Mouse (Mus musculus) c-Kit-positive CD71-positive TER-119-positive erythroid progenitor cells, embryonic 14.5 days (primary cell): ENCODE results near the gene Gpx6.

Experiments
- DNase-seq: peaks from one replicate; pipeline ENCODE4 v3.0.0-alpha.2; 2013; ENCODE audit warnings: low spot score

The Gpx6 gene

DNA sequence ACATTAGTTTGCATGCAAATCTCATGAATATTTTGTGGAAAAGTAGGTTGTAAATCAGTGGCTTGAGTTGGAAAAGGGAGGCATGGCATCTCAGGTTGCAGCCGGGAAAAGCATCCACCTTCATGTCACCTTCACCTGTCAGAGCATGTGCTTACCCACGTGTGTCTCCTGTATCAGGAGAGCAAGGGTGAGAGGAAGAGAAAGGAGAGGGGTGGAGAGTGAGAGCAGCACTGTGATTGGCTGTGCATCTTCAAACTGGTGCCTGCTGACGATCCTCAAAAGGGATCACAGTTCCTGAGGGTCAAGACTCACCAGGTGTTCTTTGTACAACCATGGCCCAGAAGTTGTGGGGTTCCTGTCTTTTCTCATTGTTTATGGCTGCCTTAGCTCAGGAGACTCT is at the start of gene Gpx6:
TSS of gene Gpx6 (plus strand) at position 200 of the 400 bp plus-strand sequence.
- DNase-seq, result no peak

DNA sequence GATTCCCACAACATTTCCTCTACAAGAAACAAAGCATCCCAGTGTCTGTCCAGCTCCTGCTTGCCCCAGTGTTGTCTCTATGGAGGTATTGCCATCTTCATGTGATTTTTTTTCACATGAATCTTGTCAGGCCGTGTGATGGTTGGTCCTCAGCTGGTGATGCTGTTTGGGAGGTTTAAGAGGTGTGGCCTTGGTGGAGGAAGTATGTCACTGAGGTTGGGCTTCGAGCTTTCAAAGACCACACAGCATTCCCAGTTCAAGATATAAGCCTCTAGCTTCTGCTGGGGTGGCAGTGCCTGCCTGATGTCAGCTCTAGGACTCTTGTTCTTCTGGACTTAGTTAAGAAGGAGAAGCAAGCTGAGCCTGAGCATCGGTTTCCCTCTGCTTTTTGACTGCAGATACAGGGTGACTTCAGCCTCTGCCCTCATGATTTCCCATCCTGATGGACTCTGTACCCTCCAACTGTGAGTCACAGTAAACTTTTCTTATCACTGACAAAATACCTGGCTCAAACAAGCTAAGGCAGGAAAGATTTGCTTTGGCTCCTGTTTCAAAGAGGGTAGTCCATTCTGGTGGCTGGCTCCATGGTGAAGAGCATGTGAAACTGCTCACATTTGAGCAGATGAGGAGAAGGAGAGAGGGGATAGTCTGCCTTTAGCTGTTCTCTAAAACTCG is 49.0 kb upstream of the Gpx6 start:
- no peak for DNase-seq

DNA sequence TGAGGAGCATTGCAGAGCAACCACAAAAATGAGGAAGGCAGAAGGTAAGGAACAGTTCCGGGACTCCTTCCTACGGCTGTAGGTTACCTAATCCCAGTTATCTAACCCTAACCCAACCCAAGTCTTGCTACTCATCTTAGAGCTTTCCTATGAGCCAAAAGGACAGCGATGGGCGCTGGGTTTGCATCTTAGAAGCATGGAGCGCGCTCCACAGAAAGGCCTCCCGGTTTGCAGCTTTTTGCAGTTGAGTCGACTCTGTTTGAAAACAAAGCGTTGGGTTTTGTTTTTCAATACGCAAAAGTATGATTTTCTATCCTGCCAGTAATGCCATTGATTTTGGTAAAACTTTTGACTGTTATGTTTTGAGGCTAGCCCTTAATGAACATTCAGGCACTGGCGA is 48.0 kb upstream of the Gpx6 start:
- DNase-seq, result no peak

DNA sequence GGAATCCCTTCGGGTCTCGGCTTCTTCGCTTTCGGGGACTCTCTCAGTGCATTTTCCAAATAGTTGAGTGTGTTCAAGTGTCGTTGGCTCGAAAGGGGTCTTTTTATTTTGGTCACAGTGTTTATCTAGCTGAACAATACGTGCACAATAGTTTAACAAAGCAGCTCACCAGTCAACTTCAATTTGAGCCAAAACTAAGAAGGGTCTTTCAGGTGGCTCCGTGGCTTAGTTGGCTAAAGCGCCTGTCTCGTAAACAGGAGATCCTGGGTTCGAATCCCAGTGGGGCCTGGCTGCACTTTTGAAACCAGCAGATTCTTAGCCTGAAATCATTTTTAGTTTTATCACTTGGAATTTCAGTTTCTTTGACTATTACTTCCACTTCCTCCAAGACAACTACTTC is 47.6 kb upstream of the Gpx6 start:
- DNase-seq, result peak; percentile 78

DNA sequence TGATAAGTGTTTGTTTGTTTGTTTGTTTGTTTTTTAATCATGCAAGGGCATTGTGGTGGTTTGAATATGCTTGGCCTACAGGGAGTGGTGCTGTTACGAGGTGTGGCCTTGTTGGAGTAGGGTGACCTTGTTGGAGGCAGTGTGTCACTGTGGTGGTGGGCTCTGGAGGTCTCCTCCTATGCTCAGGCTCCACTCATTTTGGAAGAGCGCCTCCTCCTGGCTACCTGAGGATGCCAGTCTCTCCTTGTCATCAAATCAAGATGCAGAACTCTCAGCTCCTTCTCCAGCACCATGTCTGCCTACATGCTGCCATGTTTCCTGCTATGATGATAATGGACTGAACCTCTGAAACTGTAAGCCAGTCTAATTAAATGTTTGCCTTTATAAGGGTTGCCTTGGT is 46.2 kb upstream of the Gpx6 start:
- no peak for DNase-seq

DNA sequence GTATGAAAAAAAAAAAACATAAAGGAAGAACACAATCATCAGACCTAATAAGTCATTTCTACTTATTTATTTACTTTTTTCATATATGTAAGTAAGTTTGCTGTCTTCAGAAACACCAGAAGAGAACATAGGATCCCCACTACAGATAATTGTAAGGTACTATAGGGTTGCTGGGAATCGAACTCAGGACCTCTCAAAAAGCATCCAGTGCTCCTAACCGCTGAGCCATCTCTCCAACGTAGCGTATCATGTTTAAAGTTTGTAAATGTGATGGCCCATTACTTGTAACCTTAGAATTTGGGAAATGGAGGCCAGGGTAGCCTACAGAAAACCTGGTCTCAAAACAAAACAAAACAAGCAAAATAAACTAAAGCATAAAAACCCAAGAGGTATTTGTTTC is 44.4 kb upstream of the Gpx6 start:
- DNase-seq, result no peak

DNA sequence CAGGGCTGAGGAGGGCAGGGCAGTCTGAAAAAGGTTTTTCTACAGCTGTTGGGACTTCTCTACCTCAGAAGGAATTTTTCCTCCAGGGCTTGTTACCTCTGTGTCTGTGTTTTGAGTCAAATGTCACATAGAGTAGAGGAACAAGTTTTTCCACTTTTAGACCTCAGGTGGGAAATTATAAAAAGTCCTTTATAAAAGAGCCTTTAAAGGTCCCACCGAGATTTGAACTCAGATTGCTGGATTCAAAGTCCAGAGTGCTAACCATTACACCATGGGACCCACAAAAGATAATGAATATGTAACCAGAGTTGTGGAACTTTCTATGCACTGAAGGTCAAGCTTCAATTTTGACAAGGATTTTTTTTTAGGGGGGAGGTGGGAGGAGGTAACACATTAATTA is 43.7 kb upstream of the Gpx6 start:
- DNase-seq, result no peak

DNA sequence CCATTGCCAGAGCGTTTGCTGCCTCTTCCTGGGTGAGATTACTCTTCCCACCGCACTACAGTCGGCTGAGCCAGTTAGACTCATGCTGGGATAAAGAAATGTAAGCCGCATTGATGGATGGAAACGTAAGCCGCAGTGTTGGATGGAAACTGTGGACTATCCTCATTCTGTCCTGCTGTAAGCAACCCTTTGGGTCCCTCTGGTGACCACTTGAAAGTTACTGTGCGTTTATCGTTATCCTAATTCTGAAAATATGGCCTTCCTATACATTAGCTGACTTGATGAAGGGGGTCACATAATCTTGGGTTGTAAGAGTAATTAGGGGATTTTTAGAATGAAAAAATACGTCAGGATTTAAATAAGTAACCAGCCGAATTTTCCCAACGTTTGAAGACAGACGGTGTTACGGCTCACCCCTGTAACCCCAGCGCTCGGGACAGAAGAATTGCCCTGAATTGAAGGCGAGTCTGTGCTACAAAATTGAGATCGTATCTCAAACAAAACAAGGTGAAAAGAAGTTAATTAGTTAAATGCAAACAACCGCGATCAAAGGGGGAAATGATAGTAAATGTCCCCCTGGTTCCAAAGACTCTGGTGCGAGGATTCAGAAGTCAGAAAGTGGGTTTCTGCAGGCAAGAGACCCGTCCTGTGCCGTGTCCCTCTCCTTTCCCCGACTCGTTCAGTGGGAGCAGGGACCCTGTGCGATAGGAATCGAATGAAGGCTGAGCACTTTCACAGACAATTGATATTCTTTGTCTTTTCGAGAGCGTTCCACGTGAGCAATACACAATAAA is 36.7 kb upstream of the Gpx6 start:
- no peak for DNase-seq

DNA sequence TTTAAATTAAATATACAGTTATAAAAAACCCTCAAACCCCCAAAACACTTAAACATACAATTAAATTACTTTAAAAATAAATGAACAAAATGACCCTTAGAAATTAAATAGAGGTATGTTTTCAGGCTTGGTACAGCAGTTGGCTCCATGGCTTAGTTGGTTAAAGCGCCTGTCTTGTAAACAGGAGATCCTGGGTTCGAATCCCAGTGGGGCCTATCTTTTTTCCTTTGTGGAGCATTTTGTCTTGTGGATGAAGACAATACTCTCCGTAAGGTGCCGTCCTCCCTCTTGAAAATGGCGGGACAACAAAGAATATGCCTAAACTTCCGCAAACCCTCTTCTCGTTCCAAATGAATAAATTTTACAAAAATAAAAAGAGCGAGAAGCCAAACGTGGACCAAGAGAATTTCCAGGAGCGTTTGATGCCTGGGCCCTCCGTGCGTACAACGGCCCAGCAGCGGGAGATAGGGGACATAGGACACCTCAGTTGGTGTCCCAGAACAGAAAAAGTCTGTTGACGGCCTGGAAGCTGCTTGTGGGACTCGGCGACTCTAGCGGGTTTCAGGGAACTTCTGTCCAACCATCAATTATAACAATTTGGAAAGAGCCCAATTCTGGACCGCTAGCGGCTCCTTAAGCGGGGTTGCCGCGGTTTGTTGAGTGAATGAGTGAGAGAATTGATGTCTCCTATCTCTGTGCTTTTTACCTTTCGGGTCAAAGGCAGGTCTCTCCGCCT is 35.9 kb upstream of the Gpx6 start:
- DNase-seq, result peak; percentile 87

DNA sequence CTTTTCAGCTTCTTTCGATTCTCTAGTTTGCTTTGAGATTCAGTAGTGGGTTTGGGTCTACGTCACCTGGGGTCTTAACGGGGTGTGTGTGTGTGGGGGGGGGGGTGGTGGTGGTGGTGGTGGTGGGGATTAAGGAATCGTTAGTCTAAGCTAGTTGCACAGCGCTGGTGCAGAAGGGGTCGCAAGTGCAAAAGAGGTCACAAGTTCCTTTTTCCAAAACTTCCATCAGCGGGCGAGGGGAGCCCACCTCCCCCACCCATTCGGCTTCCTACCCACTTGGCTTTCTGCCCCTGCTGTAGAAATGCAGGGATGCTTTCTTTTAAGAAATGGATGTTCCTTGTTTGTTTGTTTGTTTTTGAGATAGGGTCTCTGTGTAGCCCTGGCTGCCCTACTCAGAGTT is 35.4 kb upstream of the Gpx6 start:
- DNase-seq, result no peak

DNA sequence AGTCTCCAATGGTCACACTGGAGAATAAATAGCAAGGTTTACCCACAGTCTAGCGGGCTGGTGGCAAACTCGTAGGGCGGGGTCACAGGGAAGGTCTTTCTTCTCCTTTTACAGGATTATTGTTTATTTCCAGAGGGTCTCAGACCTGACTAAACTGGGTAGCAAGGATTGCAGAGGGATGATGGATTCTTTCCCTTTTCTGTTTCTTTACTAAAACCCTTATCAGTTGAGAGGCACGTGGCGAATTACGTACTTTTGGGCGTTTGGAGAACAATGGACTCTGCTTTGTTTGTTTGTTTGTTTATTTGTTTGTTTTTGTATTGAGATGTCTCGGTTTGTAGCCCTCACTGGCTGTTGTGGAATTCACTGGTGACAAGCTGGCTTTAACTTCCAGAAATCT is 32.8 kb upstream of the Gpx6 start:
- DNase-seq, result no peak

DNA sequence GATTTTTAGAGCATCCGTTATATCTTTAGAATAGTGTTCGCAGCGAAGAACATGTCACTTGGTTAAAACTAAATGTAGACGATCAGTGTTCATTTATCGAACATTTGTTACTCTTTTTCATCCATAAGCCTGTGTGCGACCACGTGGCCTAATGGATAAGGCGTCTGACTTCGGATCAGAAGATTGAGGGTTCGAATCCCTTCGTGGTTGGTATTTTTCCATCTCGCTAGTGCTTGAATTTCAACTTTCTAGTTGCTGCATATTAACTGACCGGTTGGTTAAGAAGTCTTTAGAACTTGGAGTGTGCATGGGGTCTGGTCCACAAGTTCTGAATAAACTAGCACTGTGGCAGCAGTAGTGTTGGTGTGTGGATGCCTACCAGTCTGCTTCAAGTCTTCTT is 32.4 kb upstream of the Gpx6 start:
- peak; percentile 82 for DNase-seq

DNA sequence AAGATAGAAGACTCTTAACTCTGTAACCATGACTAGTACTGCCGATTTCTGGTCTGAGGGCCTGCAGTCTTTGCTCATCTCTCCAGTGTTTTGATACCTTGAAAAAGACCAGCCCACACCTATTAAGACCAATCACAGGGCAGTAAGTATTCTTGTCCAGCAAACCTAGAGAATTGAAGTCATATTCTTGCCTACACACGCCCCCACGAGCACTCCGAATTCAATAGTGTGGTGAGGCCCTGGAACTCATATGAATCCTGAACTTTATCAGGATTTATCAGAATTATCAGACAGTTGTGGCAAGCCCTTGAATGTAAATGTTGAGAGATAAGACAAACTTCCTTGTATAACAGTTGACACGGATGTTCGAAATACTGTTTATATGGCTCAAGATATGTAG is 19.3 kb upstream of the Gpx6 start, which contains the start of gene Gpx5:
TSS of gene Gpx5 (minus strand) at position 101 of the 400 bp plus-strand sequence.
- no peak for DNase-seq

DNA sequence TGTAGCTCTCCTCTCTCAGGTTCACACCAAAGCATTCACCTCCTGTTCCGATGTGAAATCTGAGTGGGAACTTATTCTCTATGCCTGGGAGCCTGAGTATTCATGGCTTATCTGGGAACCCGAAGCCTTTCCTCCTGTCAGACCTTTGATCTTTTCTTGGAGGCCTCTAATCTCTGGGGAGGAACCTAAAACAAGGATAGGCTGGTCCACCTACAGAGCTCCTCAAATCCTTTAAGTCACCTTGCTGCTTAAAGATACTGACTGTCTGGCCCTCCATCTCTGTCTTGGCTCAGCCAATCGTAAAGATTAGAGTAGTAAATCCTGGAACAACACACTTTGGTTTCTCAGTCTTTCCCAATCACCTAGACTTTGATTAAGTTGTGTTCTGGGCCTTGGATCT is 13.4 kb upstream of the Gpx6 start:
- no peak for DNase-seq

DNA sequence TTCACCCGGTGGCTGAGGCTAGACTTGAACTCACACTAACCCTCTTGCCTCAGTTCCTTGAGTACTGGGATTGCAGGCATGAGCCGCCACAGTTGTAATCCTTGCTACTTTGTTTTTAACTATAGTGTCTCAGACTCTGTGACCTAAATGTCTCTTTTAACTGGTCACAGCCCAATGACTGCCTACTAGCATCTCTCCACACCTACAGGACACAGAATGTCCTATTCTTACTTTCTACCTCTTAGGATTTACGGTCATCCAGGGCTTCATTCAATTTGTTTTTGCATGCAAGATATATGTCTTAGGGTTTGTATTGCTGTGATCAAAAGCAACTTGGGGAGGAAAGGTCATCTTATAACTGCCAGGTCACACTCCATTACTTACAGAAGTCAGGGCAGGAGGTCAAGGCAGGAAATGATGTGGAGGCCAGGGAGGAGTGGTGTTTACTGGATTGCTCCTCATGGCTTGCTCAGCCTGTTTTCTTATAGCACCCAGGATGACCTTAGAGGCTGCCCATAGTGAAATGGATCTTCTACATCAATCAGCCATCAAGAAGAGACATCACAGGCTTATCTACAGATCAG is 7.3 kb upstream of the Gpx6 start:
- DNase-seq, result no peak

DNA sequence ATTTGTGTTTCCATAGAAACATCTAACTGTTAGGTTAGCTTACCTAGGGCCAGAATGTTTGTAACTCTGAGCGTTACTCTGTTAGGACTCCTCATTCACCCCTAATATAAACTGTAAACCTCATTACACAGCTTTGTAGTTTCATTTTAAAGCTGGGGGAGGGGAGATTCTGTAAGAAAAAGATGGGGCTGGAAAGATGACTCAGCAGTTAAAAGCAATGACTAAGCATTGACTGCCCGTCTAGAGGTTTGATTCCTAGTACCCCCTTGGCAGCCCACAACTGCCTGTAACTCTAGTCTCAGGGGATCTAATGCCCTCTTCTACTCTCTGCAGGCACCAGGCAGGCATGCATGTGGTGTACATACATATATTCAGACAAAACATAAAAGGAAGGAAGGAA is 2.1 kb upstream of the Gpx6 start:
- DNase-seq, result peak; percentile 11

DNA sequence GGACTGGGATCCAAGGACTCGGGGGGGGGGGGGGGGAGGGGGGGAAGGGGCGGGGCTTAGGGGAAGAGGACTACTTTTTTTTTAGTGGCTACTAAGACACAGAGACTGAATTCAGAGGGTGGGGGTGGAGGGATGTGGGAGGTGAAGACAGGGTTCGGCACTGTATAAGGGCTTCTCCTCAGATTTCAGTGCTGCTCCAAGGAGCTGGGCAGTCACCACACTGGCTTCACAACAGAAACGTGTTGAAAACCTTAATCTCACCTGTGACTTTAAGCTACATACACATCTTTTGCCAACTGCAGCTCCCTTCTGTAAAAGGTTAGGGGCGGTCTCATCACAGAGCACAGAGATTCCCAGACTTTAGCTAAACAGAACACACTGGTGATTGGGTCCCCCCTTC is 929 bp downstream of the Gpx6 start:
- DNase-seq, result no peak

DNA sequence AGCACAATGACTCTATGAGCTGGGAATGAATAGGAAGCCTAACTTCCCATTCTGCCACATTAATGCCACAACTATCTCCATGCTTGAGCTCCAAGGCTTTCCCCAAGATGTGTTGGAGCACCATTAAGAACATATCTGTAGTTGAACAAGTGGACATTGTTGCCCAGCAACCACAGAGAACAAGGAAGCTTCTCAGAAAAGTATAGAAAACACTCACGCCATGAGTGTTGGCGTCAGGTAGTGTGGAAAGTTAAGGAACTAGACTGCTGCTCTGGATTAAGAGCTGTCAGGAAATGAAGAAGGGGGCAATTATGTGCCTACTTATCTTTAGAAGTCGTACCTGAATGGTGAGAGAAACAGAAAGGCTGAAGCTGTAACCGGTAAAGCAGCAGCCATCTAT is 2.0 kb downstream of the Gpx6 start:
- DNase-seq, result no peak

DNA sequence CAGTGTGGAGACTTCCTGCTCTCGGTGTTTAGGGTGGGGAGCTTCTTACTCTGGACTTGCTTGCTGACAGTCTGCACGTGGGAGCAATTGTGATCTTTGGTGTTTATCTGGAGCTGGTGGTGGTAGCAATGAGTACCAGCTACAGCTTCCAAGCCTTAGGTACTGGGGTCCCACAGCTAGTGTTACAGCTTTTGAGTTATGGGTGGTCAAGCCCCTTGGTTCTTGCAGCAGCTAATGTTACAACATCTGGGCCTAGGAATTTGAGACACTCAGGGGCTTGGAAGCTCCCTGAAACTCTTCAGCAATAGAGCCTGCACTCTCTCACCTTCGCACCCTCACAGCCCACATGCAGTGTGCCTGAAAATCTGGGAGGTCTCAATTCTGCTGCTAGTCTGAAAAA is 8.3 kb downstream of the Gpx6 start:
- DNase-seq, result no peak

DNA sequence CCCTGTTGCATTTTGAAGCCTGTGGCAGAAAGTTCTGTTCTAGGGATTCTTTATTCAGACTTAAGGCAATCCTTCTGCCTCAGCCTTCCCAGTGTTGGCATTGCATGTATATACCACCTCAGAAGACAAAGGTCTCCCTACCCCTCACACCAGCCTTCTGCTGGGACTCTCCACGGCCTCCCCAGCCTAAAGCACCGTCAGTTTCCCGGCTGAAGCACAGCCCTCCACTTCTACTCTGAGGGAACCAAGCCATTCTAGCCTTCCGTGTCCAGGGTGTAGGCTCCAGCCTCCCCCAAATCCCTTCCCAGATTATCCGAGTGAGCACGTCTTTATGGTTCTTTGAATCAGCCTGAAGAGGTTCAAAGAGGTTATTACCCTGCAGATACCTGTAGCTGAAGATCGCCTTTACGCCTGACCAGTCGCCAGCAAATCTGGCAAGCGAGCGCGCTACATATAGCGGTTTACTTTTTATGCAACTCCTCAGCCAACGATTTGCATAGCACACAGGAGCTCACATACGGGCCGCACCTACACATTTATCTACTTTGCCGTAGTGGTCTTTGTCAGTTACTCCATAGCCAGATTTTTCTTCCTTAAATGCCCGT is 10.1 kb downstream of the Gpx6 start:
- no peak for DNase-seq

DNA sequence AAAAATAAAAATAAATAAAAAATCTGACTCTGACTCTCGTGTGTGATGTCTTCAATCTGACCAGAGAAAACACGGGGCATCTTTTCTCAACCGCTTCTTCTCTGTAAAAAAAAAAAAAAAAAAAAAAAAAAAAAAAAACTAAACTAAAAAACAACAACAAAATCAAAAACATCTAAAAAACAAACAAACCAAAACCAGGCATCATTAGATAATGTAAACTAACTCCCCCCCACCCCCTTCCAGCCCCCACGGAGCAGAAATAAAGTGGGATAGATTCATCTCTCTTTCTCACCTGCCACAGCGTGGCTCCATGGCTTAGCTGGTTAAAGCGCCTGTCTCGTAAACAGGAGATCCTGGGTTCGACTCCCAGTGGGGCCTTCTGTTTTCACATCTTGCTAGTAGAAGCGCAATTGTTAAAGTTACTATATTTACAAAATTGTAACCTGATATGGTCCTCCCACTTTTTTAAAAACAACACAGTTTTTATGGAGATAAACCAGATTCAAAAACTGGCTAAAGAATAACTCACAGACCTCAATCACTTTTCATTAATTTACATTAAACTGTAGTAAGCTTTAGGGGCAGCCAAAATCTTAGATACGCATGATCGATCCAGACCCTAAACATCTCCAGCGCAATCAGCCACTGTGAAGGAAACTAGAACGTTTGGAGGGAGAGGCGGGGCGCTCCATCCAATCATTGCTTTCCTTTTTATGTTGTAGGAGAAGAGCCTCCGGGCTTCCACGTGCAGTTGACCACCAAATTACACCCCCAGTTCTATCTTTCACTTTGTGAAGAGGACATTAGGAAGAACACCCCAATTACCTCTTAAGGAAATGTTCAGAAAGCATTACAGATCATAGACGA is 10.8 kb downstream of the Gpx6 start:
- DNase-seq, result peak; percentile 21
